Mouse (Mus musculus) brain, embryonic 14.5 days (tissue): Measurements from ENCODE around the gene Angptl7.

Experiments used
- CTCF ChIP-seq: fragments of 200-500 bp; IDR thresholded peaks from 2 replicates; pipeline ENCODE4 v1.5.1; 2012; ENCODE audit warnings: inconsistent platforms, mild to moderate bottlenecking, moderate library complexity, borderline replicate concordance; ENCODE audit not compliant: insufficient read depth, insufficient read length; ENCODE audit errors: extremely low read depth
- POLR2A ChIP-seq: fragments of 200-500 bp; IDR thresholded peaks from 2 replicates; pipeline ENCODE4 v1.6.1; 2012; ENCODE audit warnings: mild to moderate bottlenecking, inconsistent platforms, borderline replicate concordance; ENCODE audit not compliant: poor library complexity, insufficient read depth, insufficient read length, severe bottlenecking; ENCODE audit errors: extremely low read depth

DNA sequence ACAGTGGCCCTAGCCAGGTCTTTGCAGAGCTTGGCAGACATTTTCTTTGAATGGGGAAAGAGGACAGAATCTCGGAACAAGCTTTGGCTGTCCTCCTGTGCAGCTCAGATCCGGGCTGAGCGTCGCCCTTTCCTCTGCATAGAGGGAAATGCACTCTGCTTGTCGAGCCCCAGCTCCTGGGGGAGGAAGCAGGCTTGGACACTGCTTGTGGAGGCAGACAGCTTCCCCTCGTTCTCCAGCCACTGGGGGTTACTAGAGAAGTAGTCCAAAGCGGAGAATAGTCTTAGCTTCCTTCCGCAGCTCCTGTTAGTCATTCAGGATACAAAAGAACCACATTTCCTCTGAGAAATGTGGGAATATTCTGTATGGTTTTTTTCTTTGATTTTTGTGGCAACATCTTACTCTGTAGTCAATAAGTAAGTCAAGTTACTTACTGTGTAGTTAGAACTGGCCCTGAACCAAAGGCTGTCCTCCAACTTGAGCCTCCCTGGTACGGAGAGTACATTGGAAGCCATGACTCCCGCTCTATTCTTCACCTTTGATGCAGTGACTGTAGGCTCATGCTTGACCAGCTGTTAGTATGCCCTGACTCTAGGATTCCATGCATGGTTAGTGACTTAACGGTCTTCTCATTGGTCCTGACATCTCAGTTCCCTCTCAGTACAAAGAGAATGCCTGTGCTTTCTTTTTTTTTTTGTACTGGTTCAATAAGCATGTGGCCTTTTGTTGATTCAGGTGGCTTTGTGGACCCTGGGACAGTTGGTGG is 30.6 kb downstream of the Angptl7 start:
- TF ChIP-seq POLR2A (no peak), CTCF (no peak)
